Mouse (Mus musculus) kidney, postnatal 0 days (tissue): Measurements from ENCODE around the gene Exd2. TPM values are rescaled to one million over a fixed set of nuclear protein-coding genes. Genes with fewer than 3 reads are reported as not detected.

ENCODE experiments used
- ATAC-seq: fragments of 200-750 bp; cut with Nextera tagmentation; replicated peaks from 2 replicates; pipeline ENCODE4 v1.8.0; 2017; ENCODE audit warnings: low read depth, moderate number of reproducible peaks, moderate TSS enrichment, moderate library complexity; ENCODE audit not compliant: low FRiP score
- DNase-seq: peaks from one replicate; pipeline ENCODE4 v3.0.0-alpha.2; 2016; ENCODE audit warnings: low spot score
- H3K27ac ChIP-seq: fragments of 300-500 bp; sonication (generic); 2 replicates; pipeline ENCODE4 v1.5.1; 2014; ENCODE audit warnings: mild to moderate bottlenecking
- H3K27me3 ChIP-seq: fragments of 300-500 bp; sonication (generic); 2 replicates; pipeline ENCODE4 v1.6.1; 2014; ENCODE audit warnings: low read length, mixed read lengths; ENCODE audit not compliant: insufficient read depth
- H3K36me3 ChIP-seq: fragments of 300-500 bp; sonication (generic); 2 replicates; pipeline ENCODE4 v1.6.1; 2014; ENCODE audit warnings: low read length, mixed read lengths; ENCODE audit not compliant: insufficient read depth
- H3K4me1 ChIP-seq: fragments of 300-500 bp; sonication (generic); replicated peaks from 2 replicates; pipeline ENCODE4 v1.6.1; 2014; ENCODE audit warnings: antibody characterized with exemption, low read length, mixed read lengths; ENCODE audit not compliant: insufficient read depth
- H3K4me2 ChIP-seq: fragments of 300-500 bp; sonication (generic); 2 replicates; pipeline ENCODE4 v1.6.1; 2014; ENCODE audit warnings: mild to moderate bottlenecking, low read length, moderate library complexity, mixed read lengths
- H3K4me3 ChIP-seq: fragments of 300-500 bp; sonication (generic); replicated peaks from 2 replicates; pipeline ENCODE4 v1.5.1; 2014; ENCODE audit warnings: low read depth, low read length
- H3K9ac ChIP-seq: fragments of 300-500 bp; sonication (generic); 2 replicates; pipeline ENCODE4 v1.6.1; 2014; ENCODE audit warnings: low read depth, low read length
- H3K9me3 ChIP-seq: fragments of 300-500 bp; sonication (generic); replicated peaks from 2 replicates; pipeline ENCODE4 v1.6.1; 2016; ENCODE audit warnings: low read length, inconsistent platforms, mixed read lengths
- CTCF ChIP-seq: IDR thresholded peaks from 2 replicates; pipeline ENCODE4 v1.5.1; 2016; ENCODE audit warnings: antibody characterized with exemption, low read depth, mild to moderate bottlenecking, moderate library complexity
- WGBS: fragments of 180-500 bp; shearing (Covaris S2); extraction: QIAGEN DNeasy Blood & Tissue Kit; methylation state at CpG from one replicate; pipeline ENCODE4 v1.1.7; 2014; 5-methylcytosine and 5-hydroxymethylcytosine counted together
- polyA plus RNA-seq: library from polyadenylated mRNA; unstranded; fragments of >200 nt; fragmentation: Nextera tagmentation; extraction: Ambion mirVana; gene quantifications from 2 replicates; pipeline ENCODE4 v1.2.1, GENCODE M21; 2015

Gene Exd2
- polyA plus RNA-seq, 1 experiment from 2014 or later = 17.7 TPM

- WGBS = 35% methylated on average over 12 of the region's 12 CpGs
- Histone ChIP-seq H3K4me3 (no peak overlapping the region), H3K27me3 (peaks cover 13% of the 10 kb centered on the region; the same call in 1 of the 2 replicates), H3K36me3 (no peaks in the 10 kb centered on the region), H3K9me3 (no peaks in the 10 kb centered on the region), H3K27ac (no peak overlapping the region), H3K4me1 (0 out of 2 replicates have a peak, but pooled peaks cover 2% of the 10 kb centered on the region), H3K9ac (no peak overlapping the region), H3K4me2 (no peak overlapping the region)
- ATAC-seq = no peak
- DNase-seq = peak; percentile 35
- TF ChIP-seq CTCF = peak; percentile 31; the same call in 1 of the 2 replicates
Observed at GRCm38 (mm10) chr12:80524276-80524921, 61.5 kb downstream of the Exd2 start.

GRCm38 (mm10) chr12:80525513-80525912 lies 62.6 kb downstream of the Exd2 start:
- TF ChIP-seq CTCF = no peak
- ATAC-seq = no peak
- no peaks in the 10 kb centered on the region for H3K36me3 ChIP-seq
- 0 out of 2 replicates have a peak, but pooled peaks cover 7% of the 10 kb centered on the region for H3K27me3 ChIP-seq
- no peak overlapping the region for H3K9ac ChIP-seq
- DNase-seq = no peak
- H3K4me1 ChIP-seq = no peaks in the 10 kb centered on the region
- 28% methylated on average over 7 of the region's 7 CpGs for WGBS
- no peak overlapping the region for H3K27ac ChIP-seq
- no peak overlapping the region for H3K4me3 ChIP-seq
- no peak overlapping the region for H3K4me2 ChIP-seq
- H3K9me3 ChIP-seq = no peaks in the 10 kb centered on the region

GRCm38 (mm10) chr12:80526511-80526910 lies 63.6 kb downstream of the Exd2 start:
- no peaks in the 10 kb centered on the region for H3K27me3 ChIP-seq
- no peak for TF ChIP-seq CTCF
- H3K27ac ChIP-seq = no peak overlapping the region
- WGBS = 73% methylated on average over 2 of the region's 2 CpGs
- H3K4me3 ChIP-seq = no peak overlapping the region
- no peaks in the 10 kb centered on the region for H3K4me1 ChIP-seq
- DNase-seq (no peak), ATAC-seq (no peak)
- no peak overlapping the region for H3K4me2 ChIP-seq
- H3K36me3 ChIP-seq = no peaks in the 10 kb centered on the region
- H3K9ac ChIP-seq = no peak overlapping the region
- no peaks in the 10 kb centered on the region for H3K9me3 ChIP-seq

- H3K4me3 ChIP-seq = no peak overlapping the region
- H3K9ac ChIP-seq = no peak overlapping the region
- no peaks in the 10 kb centered on the region for H3K9me3 ChIP-seq
- no peaks in the 10 kb centered on the region for H3K36me3 ChIP-seq
- H3K4me2 ChIP-seq = no peak overlapping the region
- no peak overlapping the region for H3K27ac ChIP-seq
- no peak for TF ChIP-seq CTCF
- H3K27me3 ChIP-seq = no peaks in the 10 kb centered on the region
- DNase-seq = no peak
- H3K4me1 ChIP-seq = no peaks in the 10 kb centered on the region
- WGBS = 71% methylated on average over 5 of the region's 5 CpGs
- no peak for ATAC-seq
Observed at GRCm38 (mm10) chr12:80527727-80528389, 65.0 kb downstream of the Exd2 start.

GRCm38 (mm10) chr12:80530052-80530451 lies 67.2 kb downstream of the Exd2 start:
- 57% methylated on average over 2 of the region's 2 CpGs for WGBS
- Histone ChIP-seq H3K27ac (no peak overlapping the region), H3K4me2 (no peak overlapping the region), H3K4me1 (no peaks in the 10 kb centered on the region), H3K9me3 (no peaks in the 10 kb centered on the region), H3K36me3 (no peaks in the 10 kb centered on the region), H3K9ac (no peak overlapping the region), H3K4me3 (no peak overlapping the region), H3K27me3 (no peaks in the 10 kb centered on the region)
- DNase-seq = no peak
- ATAC-seq = no peak
- TF ChIP-seq CTCF = no peak

GRCm38 (mm10) chr12:80530630-80531029 lies 67.7 kb downstream of the Exd2 start:
- TF ChIP-seq CTCF = no peak
- H3K4me1 ChIP-seq = no peaks in the 10 kb centered on the region

More at GRCm38 (mm10) chr12:80530630-80531029, 67.7 kb downstream of the Exd2 start:
- Histone ChIP-seq H3K27ac (no peak overlapping the region), H3K9ac (no peak overlapping the region), H3K27me3 (no peaks in the 10 kb centered on the region), H3K4me2 (no peak overlapping the region), H3K4me3 (no peak overlapping the region), H3K36me3 (no peaks in the 10 kb centered on the region), H3K9me3 (no peaks in the 10 kb centered on the region)
- ATAC-seq (no peak), DNase-seq (no peak)
- 59% methylated on average over 6 of the region's 6 CpGs for WGBS
